Comparison of ENCODE assay signal across 15 mouse cellular contexts in genomic region chr4:105432461-105432860, GRCm38 (mm10).
"Had no signal": no experiment of that assay in that cellular context is flagged by ENCODE, and none has a peak within 500 bp of the region (broad histone marks: within the 10 kb centered on the region; RNA-seq: fewer than 3 reads in every experiment).

No protein-coding gene starts in this region.

- DNase-seq: kidney, adult 18-20 months; kidney, adult 9 months; kidney, postnatal 14 days; layer of hippocampus, adult 9-11 months; liver, postnatal 0 days; thymus, adult 18-20 months; thymus, postnatal 36 days had no signal

- H3K9ac ChIP-seq: liver, embryonic 14.5 days; liver, postnatal 0 days; midbrain, embryonic 13.5 days had no signal

- H3K27ac ChIP-seq: layer of hippocampus, adult 2 months; liver, embryonic 14.5 days; macrophage; midbrain, embryonic 10.5 days; midbrain, embryonic 13.5 days had no signal

- H3K36me3 ChIP-seq: midbrain, embryonic 10.5 days; midbrain, embryonic 13.5 days had no signal

- H3K4me2 ChIP-seq: midbrain, embryonic 13.5 days had no signal

- H3K4me1 ChIP-seq: midbrain, embryonic 10.5 days; midbrain, embryonic 13.5 days had no signal

- H3K9me3 ChIP-seq: midbrain, embryonic 10.5 days; midbrain, embryonic 13.5 days had no signal

- ATAC-seq: inflammation-experienced regulatory T-cells, adult 6 months; intestine, embryonic 16.5 days; liver, postnatal 0 days; midbrain, embryonic 13.5 days; midbrain, embryonic 16.5 days had no signal

- H3K4me3 ChIP-seq: layer of hippocampus, adult 2 months; midbrain, embryonic 10.5 days; midbrain, embryonic 13.5 days had no signal

- H3K27me3 ChIP-seq: midbrain, embryonic 13.5 days had no signal
